Mouse (Mus musculus): ENCODE measurements around the gene Ube2j1. TPM values are rescaled to one million over a fixed set of nuclear protein-coding genes. Genes with fewer than 3 reads are reported as not detected.

Ube2j1 gene
- polyA plus RNA-seq, 1 experiment from 2014 or later = 49.2 TPM

GRCm38 (mm10) chr4:33077724-33078123 is 46.5 kb downstream of the Ube2j1 start:
- H3K4me3 ChIP-seq = no peak overlapping the region

GRCm38 (mm10) chr4:33078492-33078891 is 47.3 kb downstream of the Ube2j1 start:
- Histone ChIP-seq H3K36me3 (no peaks in the 10 kb centered on the region), H3K9ac (replicated peaks) (no peak overlapping the region), H3K9me3 (no peaks in the 10 kb centered on the region), H3K27me3 (no peaks in the 10 kb centered on the region), H3K4me2 (replicated peaks) (no peak overlapping the region), H3K4me3 (no peak overlapping the region), H3K27ac (replicated peaks) (no peak overlapping the region), H3K4me1 (no peaks in the 10 kb centered on the region)
- ATAC-seq (replicated peaks) = no peak
- 94% methylated on average over 3 of the region's 3 CpGs for WGBS

More at GRCm38 (mm10) chr4:33077724-33078123, 46.5 kb downstream of the Ube2j1 start:
- Histone ChIP-seq H3K4me2 (replicated peaks) (no peak overlapping the region), H3K9me3 (no peaks in the 10 kb centered on the region), H3K27me3 (no peaks in the 10 kb centered on the region), H3K9ac (replicated peaks) (no peak overlapping the region), H3K27ac (replicated peaks) (no peak overlapping the region), H3K36me3 (no peaks in the 10 kb centered on the region), H3K4me1 (no peaks in the 10 kb centered on the region)
- 68% methylated on average over 8 of the region's 8 CpGs for WGBS
- ATAC-seq (replicated peaks) = no peak

DNA sequence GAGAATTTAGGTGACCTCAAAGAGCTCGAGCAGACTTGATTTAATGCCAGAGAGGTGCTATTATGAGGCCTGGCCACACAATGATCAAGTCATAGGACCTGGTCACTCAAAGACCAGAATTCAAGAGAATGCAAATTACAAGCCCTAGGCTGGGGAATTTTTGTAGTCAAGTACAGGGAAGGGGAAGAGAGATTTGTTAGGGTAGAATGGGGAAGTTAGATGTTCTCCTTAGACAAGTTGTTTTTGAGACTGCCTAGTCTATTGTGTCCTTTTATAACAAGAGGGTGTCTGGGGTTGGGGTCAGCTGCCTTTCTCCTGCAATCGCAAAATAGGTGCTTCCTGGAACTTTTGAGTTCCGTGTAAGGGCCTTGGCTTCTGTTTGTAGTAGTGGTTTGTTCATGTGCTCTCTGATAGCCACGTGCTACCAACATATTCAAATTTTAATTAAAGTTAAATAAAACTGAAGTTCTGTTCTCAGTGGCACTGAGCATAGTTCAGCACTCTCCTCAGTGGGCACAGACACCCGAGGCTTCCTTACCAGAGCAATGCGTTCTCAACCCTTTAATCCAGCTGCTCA is 68.0 kb downstream of the Ube2j1 start:
- Histone ChIP-seq H3K9ac (replicated peaks) (no peak overlapping the region), H3K36me3 (no peaks in the 10 kb centered on the region), H3K4me1 (no peaks in the 10 kb centered on the region), H3K9me3 (no peaks in the 10 kb centered on the region), H3K27ac (replicated peaks) (no peak overlapping the region), H3K4me3 (no peak overlapping the region), H3K27me3 (no peaks in the 10 kb centered on the region), H3K4me2 (replicated peaks) (no peak overlapping the region)
- no peak for ATAC-seq (replicated peaks)
- 84% methylated on average over 6 of the region's 6 CpGs for WGBS

Other genes with a start within 250 kb of the Ube2j1 start
- 136 and 137 TPM in 2 replicates for gene Lyrm2, start 231.2 kb upstream of the Ube2j1 start, polyA plus RNA-seq (2015; fragmentation: Nextera tagmentation; extraction: Ambion mirVana)
- gene Ankrd6, start 80.6 kb upstream of the Ube2j1 start, polyA plus RNA-seq (2015; fragmentation: Nextera tagmentation; extraction: Ambion mirVana) = 35.9 and 36.0 TPM in 2 replicates
- 23.7 and 26.6 TPM in 2 replicates for gene Rragd, start 48.4 kb upstream of the Ube2j1 start, polyA plus RNA-seq (2015; fragmentation: Nextera tagmentation; extraction: Ambion mirVana)
- 0.48 and 0.74 TPM in 2 replicates for gene Gabrr2, start 31.6 kb downstream of the Ube2j1 start, polyA plus RNA-seq (2015; fragmentation: Nextera tagmentation; extraction: Ambion mirVana)
- 0.08 and 0.14 TPM in 2 replicates for gene Gabrr1, start 101.1 kb downstream of the Ube2j1 start, polyA plus RNA-seq (2015; fragmentation: Nextera tagmentation; extraction: Ambion mirVana)
- 2.5 and 3.0 TPM in 2 replicates for gene Pm20d2, start 158.3 kb downstream of the Ube2j1 start, polyA plus RNA-seq (2015; fragmentation: Nextera tagmentation; extraction: Ambion mirVana)
- 30.9 and 33.9 TPM in 2 replicates for gene Srsf12, start 177.6 kb downstream of the Ube2j1 start, polyA plus RNA-seq (2015; fragmentation: Nextera tagmentation; extraction: Ambion mirVana)

Data from forebrain, embryonic 15.5 days (tissue).